Mouse (Mus musculus) mature B cell (primary cell): ENCODE results near the gene Adprm.
"Not testable (repeated sequence)": the region's sequence is repeated elsewhere in the genome, so short reads cannot be mapped to it uniquely, and the experiment has no call there.

Experiments
- in situ Hi-C: fragments of 300-500 bp; cut with MboI; formaldehyde crosslinking; loops from 2 replicates; pipeline ENCODE4 v1.14.3; 2019

Adprm gene

DNA sequence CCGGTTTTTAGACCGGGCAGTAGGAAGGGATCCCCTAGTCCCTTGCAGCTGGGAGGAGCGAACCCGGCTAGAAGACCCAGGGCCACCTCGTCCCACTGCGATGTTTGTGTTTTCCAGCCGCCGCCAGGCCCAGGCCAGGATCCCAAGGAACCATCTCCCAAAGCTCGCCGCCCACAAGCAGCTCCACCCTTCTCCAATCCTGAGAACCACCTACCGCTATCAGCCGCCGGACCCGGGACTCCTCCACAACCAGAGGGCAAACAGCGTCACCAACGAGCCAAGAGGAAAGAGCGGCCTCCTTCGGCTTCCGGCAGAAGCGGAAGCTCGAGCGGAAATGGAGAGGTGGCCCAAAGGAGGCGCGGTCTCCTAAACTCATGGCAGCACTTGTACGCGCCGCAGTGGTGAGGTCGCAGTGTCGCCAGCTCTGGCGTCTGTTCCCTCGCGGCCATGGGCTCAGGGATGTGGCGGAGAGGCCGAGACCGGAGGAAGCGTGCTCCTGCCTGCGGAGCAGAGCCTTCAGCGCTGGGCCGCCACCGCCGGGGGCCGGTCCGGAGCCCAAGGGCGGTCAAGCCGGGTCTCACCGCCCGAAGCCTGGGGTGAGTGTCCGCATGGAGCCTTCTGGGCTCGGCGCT, at the start of gene Adprm, which contains the start of gene Sco1:
Gene Adprm, minus strand, starts transcription at position 274 of the 632 bp plus-strand sequence.
Gene Sco1, plus strand, starts transcription at position 350 of the 632 bp plus-strand sequence.
- in situ Hi-C loops: no loop called here

DNA sequence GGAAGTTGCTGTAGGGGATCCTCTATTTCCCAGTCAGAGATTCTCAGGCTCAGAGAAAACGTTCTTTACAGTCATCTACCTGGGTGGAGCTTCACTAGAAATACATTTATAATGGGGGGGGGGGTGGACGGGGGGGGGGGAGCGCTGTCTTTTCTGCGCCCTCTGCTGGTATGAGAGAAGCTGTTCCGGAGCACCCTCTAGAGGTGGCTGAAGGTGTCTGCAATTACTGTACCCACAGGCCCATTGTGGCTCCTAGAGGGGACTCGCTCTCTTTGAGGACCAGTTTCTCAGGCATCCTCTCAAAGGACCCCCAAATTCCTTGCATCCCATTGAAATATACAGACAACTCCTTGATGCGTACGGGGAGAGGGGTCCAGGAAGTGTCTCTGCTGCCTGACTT, 49.3 kb upstream of the Adprm start:
- in situ Hi-C loops: no loop called here

DNA sequence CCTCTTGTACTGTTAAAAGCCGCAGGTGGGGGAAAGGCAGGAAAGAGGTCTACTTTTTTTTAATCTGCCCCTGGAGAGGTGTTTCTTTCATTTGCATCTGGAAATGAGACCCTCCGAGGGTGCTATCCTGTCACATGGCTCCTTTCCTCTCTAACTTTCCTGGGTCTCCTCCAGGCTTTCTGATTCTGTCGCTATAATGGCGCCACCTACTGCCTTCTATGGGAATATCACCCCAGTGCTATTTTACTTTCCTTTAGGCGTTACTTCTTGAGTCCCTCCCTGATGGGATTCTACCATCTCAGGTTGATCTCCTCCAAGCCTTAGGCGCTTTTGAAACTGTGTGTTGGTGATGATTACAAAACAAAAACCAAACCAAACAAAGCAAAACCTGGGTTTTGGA, 47.8 kb upstream of the Adprm start:
- in situ Hi-C loops: no loop called here

DNA sequence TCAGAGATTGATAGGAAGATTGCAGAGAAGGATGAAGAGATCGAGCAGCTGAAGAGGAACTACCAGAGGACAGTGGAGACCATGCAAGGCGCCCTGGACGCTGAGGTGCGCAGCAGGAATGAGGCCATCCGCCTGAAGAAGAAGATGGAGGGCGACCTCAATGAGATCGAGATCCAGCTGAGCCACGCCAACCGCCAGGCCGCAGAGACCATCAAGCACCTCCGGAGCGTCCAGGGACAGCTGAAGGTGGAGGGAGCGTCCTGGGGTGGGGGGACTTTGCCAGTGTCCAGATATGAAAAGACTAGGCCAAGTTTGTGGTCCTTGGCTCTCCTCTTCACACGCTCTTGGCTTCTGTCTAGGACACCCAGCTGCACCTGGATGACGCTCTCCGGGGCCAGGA, 46.8 kb upstream of the Adprm start:
- in situ Hi-C loops: no loop called here

DNA sequence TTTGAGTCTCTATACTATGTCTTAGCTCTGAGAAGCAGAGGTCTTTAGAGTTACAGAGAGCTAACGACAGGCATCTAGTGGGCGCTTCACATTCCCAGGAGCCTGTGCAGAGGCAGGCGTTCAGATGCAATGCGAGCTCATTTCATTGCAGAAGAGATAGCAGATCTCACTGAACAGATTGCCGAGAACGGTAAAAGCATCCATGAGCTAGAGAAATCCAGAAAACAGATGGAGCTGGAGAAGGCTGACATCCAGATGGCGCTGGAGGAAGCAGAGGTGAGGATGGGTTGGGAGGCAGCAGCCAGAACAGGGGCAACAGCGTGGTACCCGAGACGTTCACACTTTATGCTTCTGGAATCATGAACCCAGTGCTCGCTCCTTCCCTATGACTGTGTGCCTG, 46.0 kb upstream of the Adprm start:
- in situ Hi-C loops: no loop called here

DNA sequence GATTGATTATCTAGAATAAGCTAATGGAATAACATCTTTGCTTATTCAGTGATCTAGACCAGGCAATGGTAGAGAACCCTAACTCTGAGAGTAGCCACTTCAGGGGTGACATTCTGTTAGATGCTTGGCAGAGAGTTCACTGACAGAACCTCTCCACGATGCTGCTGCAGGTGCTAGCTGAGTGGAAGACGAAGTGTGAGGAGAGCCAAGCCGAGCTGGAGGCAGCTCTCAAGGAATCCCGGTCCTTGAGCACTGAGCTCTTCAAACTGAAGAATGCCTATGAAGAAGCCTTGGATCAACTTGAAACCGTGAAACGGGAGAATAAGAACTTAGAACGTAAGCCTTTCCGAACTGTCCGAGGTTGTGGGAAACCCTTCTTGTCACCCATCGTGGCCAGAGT, 45.3 kb upstream of the Adprm start:
- in situ Hi-C loops: no loop called here

DNA sequence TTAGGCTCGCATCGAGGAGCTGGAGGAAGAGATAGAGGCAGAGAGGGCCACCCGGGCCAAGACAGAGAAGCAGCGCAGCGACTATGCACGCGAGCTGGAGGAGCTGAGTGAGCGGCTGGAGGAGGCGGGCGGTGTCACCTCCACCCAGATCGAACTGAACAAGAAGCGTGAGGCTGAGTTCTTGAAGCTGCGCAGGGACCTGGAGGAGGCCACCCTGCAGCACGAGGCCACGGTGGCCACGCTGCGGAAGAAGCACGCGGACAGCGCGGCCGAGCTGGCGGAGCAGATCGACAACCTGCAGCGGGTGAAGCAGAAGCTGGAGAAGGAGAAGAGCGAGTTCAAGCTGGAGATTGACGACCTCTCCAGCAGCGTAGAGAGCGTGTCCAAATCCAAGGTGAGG, 42.1 kb upstream of the Adprm start:
- in situ Hi-C loops: no loop called here

DNA sequence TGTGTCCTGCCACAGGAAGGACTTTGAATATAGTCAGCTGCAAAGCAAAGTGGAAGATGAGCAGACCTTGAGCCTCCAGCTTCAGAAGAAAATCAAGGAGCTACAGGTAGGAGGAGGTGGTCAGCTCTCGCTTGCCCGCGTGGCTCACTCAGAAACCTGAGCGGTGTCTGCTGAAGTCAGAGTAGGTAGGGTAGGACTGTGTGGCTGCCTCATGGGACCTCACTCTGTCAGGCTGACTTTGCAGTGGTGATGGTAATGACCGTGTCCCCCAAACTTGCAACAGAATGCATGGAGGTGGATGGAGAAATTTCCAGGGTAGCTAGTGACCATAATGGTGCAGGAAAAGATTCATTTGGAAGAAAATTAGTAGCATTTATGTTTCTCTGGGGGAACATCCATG, 41.3 kb upstream of the Adprm start:
- in situ Hi-C loops: no loop called here

DNA sequence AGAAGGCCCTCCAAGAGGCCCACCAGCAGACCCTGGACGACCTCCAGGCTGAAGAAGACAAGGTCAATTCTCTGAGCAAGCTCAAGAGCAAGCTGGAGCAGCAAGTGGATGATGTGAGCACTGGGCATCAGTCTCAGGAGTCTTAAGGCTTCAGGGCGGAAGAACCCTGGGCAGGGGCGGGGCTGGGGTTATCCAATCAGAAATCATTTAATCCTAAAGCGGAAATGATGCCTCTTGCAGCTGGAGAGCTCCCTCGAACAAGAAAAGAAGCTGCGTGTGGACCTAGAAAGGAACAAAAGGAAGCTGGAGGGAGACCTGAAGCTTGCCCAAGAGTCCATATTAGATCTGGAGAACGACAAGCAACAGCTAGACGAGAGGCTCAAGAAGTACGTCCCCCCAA, 40.8 kb upstream of the Adprm start:
- in situ Hi-C loops: no loop called here

DNA sequence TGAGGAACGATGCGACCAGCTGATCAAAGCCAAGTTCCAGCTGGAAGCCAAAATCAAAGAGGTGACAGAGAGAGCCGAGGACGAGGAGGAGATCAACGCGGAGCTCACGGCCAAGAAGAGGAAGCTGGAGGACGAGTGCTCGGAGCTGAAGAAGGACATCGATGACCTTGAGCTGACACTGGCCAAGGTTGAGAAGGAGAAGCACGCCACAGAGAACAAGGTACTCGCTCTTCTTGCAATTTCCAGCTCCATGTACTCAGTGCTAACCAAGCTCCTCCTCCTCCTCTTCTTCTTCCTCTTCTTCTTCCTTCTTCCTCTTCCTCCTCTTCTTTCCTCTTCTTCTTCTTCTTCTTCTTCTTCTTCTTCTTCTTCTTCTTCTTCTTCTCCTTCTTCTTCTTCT, 40.0 kb upstream of the Adprm start:
- in situ Hi-C loops: not testable (repeated sequence)

DNA sequence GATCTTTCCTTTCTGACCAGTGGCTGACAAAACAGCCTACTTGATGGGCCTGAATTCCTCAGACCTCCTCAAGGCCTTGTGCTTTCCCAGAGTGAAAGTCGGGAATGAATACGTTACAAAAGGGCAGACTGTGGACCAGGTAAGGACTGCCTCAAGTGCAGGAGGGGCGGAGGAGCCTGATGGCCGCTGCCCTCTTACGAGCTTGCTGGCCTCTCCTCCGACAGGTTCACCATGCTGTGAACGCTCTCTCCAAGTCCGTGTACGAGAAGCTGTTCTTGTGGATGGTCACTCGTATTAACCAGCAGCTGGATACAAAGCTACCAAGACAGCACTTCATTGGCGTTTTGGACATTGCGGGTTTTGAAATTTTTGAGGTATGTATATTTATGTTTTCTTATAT, 34.8 kb upstream of the Adprm start:
- in situ Hi-C loops: no loop called here

DNA sequence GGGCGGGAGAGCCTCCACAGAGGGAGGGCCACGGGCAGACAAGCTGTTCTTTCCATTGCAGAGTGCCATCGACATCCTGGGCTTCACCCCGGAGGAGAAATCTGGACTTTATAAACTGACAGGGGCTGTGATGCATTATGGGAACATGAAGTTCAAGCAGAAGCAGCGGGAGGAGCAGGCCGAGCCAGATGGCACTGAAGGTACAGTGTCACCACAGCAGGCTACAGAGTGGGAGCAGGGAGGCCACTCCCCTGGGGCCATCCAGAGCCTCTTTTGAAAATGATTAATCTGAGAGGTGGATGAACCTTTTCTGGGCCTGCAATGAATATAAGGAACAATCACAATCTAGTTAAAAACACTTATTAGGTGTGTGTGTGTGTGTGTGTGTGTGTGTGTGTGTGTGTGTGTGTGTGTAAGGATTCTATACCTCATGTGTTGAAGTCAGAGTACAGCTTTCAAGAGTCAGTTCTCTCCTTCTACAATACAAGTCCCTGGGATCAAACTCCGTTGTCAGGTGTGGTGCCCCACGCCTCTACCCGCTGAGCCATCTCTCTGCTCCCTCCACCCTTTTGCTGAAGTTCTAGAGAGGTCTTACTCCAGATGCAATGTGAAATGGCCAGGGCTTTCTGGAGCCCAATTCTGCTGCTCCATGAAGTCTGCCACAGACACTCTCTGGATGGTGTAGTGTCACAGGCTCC, 34.2 kb upstream of the Adprm start:
- in situ Hi-C loops: no loop called here

DNA sequence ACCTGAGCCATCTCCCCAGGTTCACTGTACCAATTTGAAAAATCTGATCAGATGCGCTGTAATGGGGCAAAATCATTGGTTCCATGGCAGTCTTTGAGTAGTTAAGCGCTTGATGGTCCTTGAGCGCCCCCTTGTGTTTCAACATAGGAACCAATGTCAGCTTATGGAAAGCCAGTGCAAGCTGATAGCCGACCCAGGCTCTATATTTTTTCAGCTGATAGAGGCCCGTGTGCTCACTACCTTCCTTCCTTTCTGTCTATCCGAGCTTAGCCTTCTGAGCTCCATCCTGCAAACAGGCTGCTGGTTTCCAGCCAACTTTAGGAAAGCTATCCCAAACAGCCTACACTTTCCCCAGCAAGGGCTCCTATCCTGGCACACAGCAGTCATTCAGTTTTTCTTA, 33.1 kb upstream of the Adprm start:
- in situ Hi-C loops: no loop called here

DNA sequence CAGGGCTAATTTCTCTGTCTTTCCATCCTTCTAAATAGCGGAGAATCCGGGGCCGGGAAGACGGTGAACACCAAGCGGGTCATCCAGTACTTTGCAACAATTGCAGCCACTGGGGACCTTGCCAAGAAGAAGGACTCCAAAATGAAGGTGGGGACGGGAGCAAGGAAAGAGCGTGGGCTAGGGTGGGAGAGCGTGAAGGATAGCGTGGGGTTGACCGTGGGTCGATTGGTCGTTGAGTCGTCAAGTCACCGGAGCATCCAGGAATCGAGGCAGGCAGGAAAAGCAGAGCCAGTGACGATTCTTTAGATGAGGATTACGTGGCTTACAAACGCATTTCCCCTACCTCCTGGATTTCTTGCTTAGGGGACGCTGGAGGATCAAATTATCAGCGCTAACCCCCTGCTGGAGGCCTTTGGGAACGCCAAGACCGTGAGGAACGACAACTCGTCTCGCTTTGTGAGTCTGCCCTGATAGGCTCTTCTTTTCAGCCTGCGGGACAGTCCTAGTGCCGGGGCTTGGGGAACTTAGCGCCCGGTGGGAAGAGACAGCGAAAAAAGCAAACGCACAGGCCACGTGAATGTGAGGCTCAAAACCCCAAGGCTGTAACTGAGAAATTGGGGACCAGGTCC, 31.4 kb upstream of the Adprm start:
- in situ Hi-C loops: no loop called here

DNA sequence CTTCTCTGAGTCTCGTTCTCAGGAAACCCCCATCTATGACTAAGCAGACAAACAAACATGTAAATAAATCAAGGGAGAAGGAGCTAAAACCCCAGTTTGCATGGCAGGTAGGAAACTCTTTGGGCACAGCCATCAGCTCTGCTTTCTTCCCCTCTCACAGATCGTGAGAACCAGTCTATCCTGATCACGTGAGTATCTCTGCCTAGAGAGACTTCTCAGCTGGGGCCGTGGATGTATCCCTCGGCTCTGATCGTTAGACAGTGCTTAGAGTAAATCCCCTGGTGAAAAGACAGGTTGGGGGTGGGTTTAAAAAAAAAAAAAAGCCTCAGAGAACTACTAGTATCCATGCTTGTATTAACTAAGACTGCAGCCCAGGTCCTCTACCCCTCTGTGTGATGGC, 30.8 kb upstream of the Adprm start:
- in situ Hi-C loops: no loop called here

DNA sequence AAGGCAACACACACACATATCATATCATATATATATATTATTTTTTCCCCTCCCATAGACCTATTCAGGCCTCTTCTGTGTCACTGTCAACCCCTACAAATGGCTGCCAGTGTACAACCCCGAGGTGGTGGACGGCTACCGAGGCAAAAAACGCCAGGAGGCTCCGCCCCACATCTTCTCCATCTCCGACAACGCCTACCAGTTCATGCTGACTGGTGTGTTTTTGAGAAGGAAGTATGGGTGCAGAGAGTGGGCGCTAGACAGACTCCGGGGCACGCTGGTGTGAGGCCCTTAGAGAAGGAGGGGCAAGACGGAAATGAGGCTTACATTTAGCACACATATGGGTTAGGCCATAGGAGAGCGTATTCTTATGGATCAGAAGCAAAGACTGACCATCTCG, 30.4 kb upstream of the Adprm start:
- in situ Hi-C loops: no loop called here

DNA sequence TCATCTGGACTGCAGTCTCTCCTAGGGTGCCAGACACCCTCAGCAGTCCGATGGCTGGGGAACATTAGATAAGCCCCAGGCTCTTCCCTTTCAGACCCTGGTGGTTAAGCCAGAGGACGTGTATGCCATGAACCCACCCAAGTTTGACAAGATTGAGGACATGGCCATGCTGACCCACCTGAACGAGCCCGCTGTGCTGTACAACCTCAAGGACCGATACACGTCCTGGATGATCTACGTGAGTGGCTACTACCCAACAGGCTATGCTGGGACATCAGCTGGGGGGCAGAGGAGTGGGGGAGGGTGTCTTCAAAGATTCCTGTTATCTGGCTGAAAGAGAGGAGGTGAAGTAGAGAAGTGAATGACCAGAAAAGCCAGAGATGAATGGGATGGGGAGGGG, 29.8 kb upstream of the Adprm start:
- in situ Hi-C loops: no loop called here

DNA sequence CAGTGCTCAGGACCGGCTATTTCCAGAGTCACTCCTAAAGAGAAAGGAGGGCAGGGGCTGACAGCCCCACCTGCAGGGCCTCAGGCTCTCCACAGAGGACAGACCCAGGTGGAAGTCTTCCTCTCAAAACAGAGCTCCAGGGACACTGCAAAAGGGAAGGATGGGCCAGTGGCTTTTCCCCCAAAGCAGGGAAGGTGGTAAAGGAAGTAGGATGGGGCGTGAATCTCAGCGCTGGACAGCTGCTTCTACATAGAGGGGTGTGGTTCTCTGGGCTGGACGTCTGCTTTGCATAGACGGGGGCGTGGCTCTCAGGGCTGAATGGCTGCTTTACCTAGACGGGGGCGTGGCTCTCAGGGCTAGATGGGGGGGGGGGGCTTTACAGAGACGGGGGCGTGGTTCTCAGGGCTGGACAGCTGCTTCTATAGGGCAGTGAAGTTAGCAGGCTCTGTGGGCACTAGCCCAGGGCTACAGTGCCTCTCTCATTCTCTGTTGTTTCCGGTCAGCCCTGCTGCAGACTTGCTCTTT, 28.8 kb upstream of the Adprm start:
- in situ Hi-C loops: no loop called here

DNA sequence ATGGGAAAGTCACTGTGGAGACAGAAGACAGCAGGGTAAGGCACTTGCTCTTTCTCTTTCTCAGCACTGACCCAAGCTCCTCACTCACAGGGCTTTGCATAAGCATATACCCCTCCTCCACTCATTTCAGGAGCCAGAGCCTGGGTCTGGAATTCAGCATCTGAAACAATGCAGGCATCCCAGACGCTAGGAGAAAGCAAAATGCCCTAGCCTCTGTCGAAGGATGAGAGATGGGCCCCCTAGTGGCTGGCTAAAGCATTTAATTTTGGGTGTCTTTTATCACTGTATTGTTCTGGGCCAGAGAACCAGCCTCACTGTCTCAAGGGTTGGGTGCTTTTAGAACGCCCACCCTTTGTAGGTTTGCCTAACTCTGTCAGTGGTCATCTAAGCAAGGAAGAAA, 27.8 kb upstream of the Adprm start:
- in situ Hi-C loops: no loop called here

DNA sequence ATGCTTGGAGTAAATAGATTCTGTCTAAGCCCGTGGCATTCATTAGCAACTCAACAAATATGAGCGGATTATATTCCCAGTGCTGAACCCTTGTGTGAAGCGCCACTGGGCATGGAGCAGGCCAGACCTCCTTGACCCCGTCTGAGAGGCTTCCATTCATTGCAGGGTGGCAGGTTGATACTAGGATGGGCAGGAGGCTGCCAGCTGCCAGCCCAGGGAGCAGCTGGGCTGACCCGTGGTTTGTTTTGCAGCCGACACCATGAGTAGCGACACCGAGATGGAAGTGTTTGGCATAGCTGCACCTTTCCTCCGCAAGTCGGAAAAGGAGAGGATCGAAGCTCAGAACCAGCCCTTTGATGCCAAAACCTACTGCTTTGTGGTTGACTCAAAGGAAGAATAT, 27.3 kb upstream of the Adprm start:
- in situ Hi-C loops: no loop called here

DNA sequence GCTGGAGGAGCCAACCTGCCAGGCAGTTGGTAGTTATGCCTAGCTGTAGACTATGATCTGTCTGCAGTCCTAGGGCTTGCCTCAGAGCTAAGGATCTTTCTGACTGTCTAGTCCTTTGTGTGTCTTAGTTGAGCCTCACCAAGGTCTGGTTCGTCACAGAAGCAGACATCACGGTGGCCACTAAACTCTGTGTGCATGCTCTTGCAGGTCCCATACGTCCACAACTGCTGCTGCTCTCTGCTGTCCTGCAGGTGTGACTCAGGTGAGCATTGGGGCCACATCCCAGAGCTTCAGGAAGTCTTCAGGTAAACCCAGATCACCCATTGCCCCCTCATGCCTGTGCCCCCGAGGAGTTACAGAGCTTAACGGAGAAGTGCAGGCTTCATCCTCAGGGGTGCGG, 26.5 kb upstream of the Adprm start:
- in situ Hi-C loops: no loop called here

DNA sequence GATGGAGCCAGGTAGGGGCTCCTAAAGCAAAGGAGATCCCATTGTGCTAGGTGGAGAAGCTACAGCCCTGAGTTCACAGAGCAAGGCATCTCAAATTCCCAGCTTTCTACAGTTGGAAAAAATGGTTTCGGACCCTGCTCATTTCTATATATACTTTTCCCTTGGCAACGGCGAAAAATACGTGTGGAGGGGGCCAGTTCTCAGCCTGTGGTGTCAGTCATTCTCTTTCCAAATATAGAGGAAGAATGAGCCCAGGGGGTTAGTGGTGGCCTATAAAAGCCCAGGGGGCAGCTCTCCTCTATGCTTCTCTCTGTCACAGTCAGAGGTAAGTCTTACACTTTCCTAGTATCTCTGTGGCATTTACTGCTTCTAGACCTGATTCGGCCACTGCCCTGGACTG, 25.6 kb upstream of the Adprm start, which contains the start of gene Myh3:
Gene Myh3, plus strand, starts transcription at position 301 of the 400 bp plus-strand sequence.
- in situ Hi-C loops: no loop called here

DNA sequence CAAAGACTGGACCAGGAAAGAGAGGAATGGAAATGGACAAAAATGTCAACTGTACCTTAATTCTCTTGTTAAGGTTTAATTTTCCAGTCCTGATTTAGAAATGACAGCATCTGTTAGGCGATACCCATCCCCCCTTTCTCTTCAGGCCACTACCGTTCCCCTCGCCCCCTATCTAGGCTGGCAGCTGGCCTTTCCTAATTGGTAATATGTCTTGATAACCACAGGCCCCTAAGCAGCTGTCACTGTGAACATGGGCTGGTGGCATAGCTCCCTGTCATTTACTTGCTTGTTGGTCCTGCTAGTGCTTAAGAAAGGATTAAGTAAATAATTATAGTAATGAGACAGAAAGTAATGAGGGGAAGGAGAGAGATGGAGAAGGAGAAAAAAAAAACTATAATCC, 25.0 kb upstream of the Adprm start:
- in situ Hi-C loops: no loop called here
